Mouse (Mus musculus) ES-Bruce4 (cell line): Measurements from ENCODE around the gene 2300002M23Rik. TPM values are rescaled to one million over a fixed set of nuclear protein-coding genes. Genes with fewer than 3 reads are reported as not detected.

Experiments
- H3K27ac ChIP-seq: 2 replicates; pipeline ENCODE4 v1.5.1; 2012; ENCODE audit warnings: low read length, inconsistent platforms; ENCODE audit not compliant: insufficient read depth
- H3K27me3 ChIP-seq: 2 replicates; pipeline ENCODE4 v1.6.1; 2012; ENCODE audit warnings: mild to moderate bottlenecking, low read length, inconsistent platforms; ENCODE audit not compliant: control insufficient read depth, poor library complexity, insufficient read depth, severe bottlenecking
- H3K36me3 ChIP-seq: 2 replicates; pipeline ENCODE4 v1.6.1; 2012; ENCODE audit warnings: inconsistent platforms, mild to moderate bottlenecking, low read length, moderate library complexity; ENCODE audit not compliant: control insufficient read depth, poor library complexity, insufficient read depth, severe bottlenecking
- H3K4me1 ChIP-seq: one replicate; pipeline ENCODE4 v1.8.1; 2011; ENCODE audit warnings: low read length; ENCODE audit not compliant: control insufficient read depth, insufficient read depth
- H3K4me3 ChIP-seq: 2 replicates; pipeline ENCODE4 v1.5.1; 2011; ENCODE audit warnings: low read depth, mild to moderate bottlenecking, low read length
- H3K9ac ChIP-seq: 2 replicates; pipeline ENCODE4 v1.6.1; 2012; ENCODE audit warnings: low read depth, mild to moderate bottlenecking, inconsistent platforms; ENCODE audit not compliant: poor library complexity, severe bottlenecking
- H3K9me3 ChIP-seq: replicated peaks from 2 replicates; pipeline ENCODE4 v1.6.1; 2012; ENCODE audit warnings: mild to moderate bottlenecking, low read length, inconsistent platforms; ENCODE audit not compliant: control insufficient read depth, poor library complexity, insufficient read depth, severe bottlenecking
- CTCF ChIP-seq: IDR thresholded peaks from one replicate; pipeline ENCODE4 v1.8.1; 2011; ENCODE audit warnings: low read depth, low read length
- EP300 ChIP-seq: IDR thresholded peaks from 2 replicates; pipeline ENCODE4 v1.6.1; 2011; ENCODE audit warnings: low read depth, low read length; ENCODE audit not compliant: insufficient read depth
- POLR2A ChIP-seq: IDR thresholded peaks from one replicate; pipeline ENCODE4 v1.8.1; 2011; ENCODE audit warnings: low read length; ENCODE audit not compliant: insufficient read depth
- polyA plus RNA-seq: library from polyadenylated mRNA; stranded (reverse); fragments of >200 nt; gene quantifications from 2 replicates; pipeline ENCODE4 v1.2.4, GENCODE M21; 2011; ENCODE audit warnings: low read depth; ENCODE audit not compliant: missing spikeins, insufficient read depth, insufficient read length

Gene 2300002M23Rik
- polyA plus RNA-seq, 1 experiment = 0.46 TPM

DNA sequence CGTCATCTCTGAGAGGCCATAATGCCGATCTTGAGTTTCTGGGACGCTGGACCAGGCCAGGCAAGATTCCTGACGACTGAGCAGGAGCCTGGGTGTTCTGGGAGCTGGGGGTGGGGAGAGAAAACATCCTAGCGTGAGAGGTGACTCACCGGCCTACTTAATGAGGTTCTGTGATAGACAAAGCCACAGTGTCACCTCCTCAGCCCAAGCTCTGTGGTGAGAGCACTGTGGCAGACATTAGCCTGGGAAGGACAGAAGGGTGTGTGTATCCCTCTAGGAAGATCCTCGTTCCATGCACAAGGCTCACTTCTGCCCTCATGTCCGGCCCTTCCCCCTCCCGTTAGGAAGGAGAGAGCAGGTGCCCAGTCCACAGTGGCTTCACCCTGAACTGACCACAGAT, 9.9 kb upstream of the 2300002M23Rik start:
- peaks cover 6% of the 10 kb centered on the region for H3K4me1 ChIP-seq
- no peak overlapping the region for H3K4me3 ChIP-seq
- no peak for TF ChIP-seq POLR2A
- TF ChIP-seq EP300 = no peak
- no peak overlapping the region for H3K27ac ChIP-seq
- H3K9me3 ChIP-seq = no peaks in the 10 kb centered on the region
- H3K9ac ChIP-seq = no peak overlapping the region
- H3K36me3 ChIP-seq = no peaks in the 10 kb centered on the region
- H3K27me3 ChIP-seq = no peaks in the 10 kb centered on the region

DNA sequence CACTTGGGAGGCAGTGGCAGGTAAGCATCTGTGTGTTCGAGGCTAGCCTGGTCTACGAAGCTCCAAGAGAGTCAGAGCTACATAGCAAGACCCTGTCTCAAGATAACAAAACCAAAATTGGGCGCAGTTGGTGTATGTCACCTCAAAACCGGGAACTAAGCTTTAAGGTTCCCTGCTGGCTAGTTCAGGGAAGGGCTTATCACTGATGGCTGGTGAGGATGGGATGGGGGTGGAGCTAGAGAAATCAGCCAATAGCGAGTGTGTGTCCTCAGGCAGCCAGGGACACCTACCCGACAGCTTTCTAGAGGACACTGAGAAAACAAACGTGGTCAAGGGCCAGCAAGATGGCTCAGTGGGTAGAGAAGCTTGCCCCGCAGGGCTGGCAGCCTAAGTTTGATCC, 9.0 kb upstream of the 2300002M23Rik start:
- H3K4me1 ChIP-seq = peaks cover 6% of the 10 kb centered on the region
- no peaks in the 10 kb centered on the region for H3K9me3 ChIP-seq
- no peaks in the 10 kb centered on the region for H3K27me3 ChIP-seq
- no peaks in the 10 kb centered on the region for H3K36me3 ChIP-seq
- no peak for TF ChIP-seq POLR2A
- H3K4me3 ChIP-seq = no peak overlapping the region
- H3K9ac ChIP-seq = no peak overlapping the region
- no peak overlapping the region for H3K27ac ChIP-seq

- Histone ChIP-seq H3K4me3 (peak overlapping the region; percentile 47), H3K27me3 (no peaks in the 10 kb centered on the region)
- peak; percentile 58 for TF ChIP-seq CTCF
- TF ChIP-seq POLR2A = no peak
Observed at GRCm38 (mm10) chr17:35567767-35568166, 517 bp downstream of the 2300002M23Rik start.

GRCm38 (mm10) chr17:35569091-35569944, 2.1 kb downstream of the 2300002M23Rik start:
- H3K27ac ChIP-seq = no peak overlapping the region
- no peaks in the 10 kb centered on the region for H3K36me3 ChIP-seq
- TF ChIP-seq CTCF = no peak
- TF ChIP-seq EP300 = no peak
- no peak for TF ChIP-seq POLR2A
- H3K4me1 ChIP-seq = peaks cover 2% of the 10 kb centered on the region
- peak overlapping the region; percentile 59 for H3K4me3 ChIP-seq
- H3K9ac ChIP-seq = peak overlapping the region; percentile 0; the same call in 1 of the 2 replicates
- no peaks in the 10 kb centered on the region for H3K27me3 ChIP-seq
- no peaks in the 10 kb centered on the region for H3K9me3 ChIP-seq

More at GRCm38 (mm10) chr17:35567767-35568166, 517 bp downstream of the 2300002M23Rik start:
- H3K27ac ChIP-seq = no peak overlapping the region
- H3K9me3 ChIP-seq = no peaks in the 10 kb centered on the region
- no peak overlapping the region for H3K9ac ChIP-seq
- peaks cover 2% of the 10 kb centered on the region for H3K4me1 ChIP-seq
- H3K36me3 ChIP-seq = no peaks in the 10 kb centered on the region

DNA sequence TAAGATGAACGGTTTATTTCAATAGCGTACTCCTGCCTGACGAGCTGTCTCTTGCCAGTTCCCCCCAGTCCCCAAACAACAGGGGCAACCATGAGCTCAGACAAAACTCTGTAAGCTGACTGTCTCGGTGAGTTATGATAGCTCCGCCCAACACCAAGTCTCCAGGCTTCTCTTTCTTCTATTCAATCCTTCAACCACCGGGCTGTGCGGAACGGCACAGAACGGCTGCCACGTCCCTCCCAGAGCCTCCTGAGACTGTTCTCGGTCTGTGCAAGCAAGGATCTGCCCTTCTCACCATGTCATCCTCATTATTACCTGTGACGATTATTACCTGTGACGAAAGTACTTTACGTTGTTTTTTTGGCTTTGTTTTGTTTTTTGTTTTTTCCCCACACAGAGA, 3.6 kb downstream of the 2300002M23Rik start:
- Histone ChIP-seq H3K27me3 (no peaks in the 10 kb centered on the region), H3K9ac (no peak overlapping the region), H3K36me3 (no peaks in the 10 kb centered on the region), H3K4me3 (no peak overlapping the region), H3K9me3 (no peaks in the 10 kb centered on the region), H3K27ac (no peak overlapping the region), H3K4me1 (peaks cover 2% of the 10 kb centered on the region)
- TF ChIP-seq POLR2A (no peak), CTCF (no peak), EP300 (no peak)

GRCm38 (mm10) chr17:35571477-35571876, 4.2 kb downstream of the 2300002M23Rik start:
- H3K4me3 ChIP-seq = no peak overlapping the region
- TF ChIP-seq POLR2A = no peak
- TF ChIP-seq EP300 = no peak
- peak; percentile 6 for TF ChIP-seq CTCF
- H3K36me3 ChIP-seq = no peaks in the 10 kb centered on the region
- H3K27me3 ChIP-seq = no peaks in the 10 kb centered on the region
- H3K27ac ChIP-seq = no peak overlapping the region
- peaks cover 2% of the 10 kb centered on the region for H3K4me1 ChIP-seq
- no peaks in the 10 kb centered on the region for H3K9me3 ChIP-seq
- no peak overlapping the region for H3K9ac ChIP-seq
